Mouse (Mus musculus): ENCODE results near the gene Nat8f5. TPM values are rescaled to one million over a fixed set of nuclear protein-coding genes. Genes with fewer than 3 reads are reported as not detected.
"Not testable (repeated sequence)": the region's sequence is repeated elsewhere in the genome, so short reads cannot be mapped to it uniquely, and the experiment has no call there.

Gene Nat8f5
- polyA plus RNA-seq (2012; rRNA removed) = 29.0 and 32.2 TPM in 2 replicates

GRCm38 (mm10) chr6:85820837-85821236 is at the start of gene Nat8f5, which contains the start of gene Nat8f6:
Nat8f5 (minus strand) TSS chr6:85820972.
Nat8f6 (minus strand) TSS chr6:85820954.
- peak; percentile 81 for DNase-seq
- Histone ChIP-seq H3K36me3 (ENCODE audit: control insufficient read depth, insufficient read depth, low read length) (no peaks in the 10 kb centered on the region), H3K27me3 (replicated peaks; ENCODE audit: control insufficient read depth, insufficient read depth, low read length) (no peaks in the 10 kb centered on the region), H3K27ac (ENCODE audit: insufficient read depth, low read depth, low read length) (peak within 1 kb of the TSS; percentile 94), H3K4me3 (ENCODE audit: insufficient read depth, low read depth, low read length) (peak within 1 kb of the TSS; percentile 41), H3K4me1 (ENCODE audit: control insufficient read depth, insufficient read depth, low read length) (peaks cover 20% of the 10 kb centered on the region)
- WGBS = 69% methylated on average over 5 of the region's 5 CpGs
- TF ChIP-seq POLR2A (IDR thresholded peaks at IDR 0.05; ENCODE audit: low read depth, low read length) (no peak), CTCF (conservative IDR thresholded peaks at IDR 0.05; ENCODE audit: insufficient read depth, insufficient read length, low read depth, low read length) (no peak)

GRCm38 (mm10) chr6:85869006-85869405 is 48.2 kb upstream of the Nat8f5 start, which contains the start of gene Nat8f2:
Nat8f2 (minus strand) TSS chr6:85869158.
- peaks cover 20% of the 10 kb centered on the region for H3K4me1 ChIP-seq (ENCODE audit: control insufficient read depth, insufficient read depth, low read length)

GRCm38 (mm10) chr6:85867726-85868690 is 47.2 kb upstream of the Nat8f5 start:
- no peaks in the 10 kb centered on the region for H3K36me3 ChIP-seq (ENCODE audit: control insufficient read depth, insufficient read depth, low read length)
- H3K27ac ChIP-seq (ENCODE audit: insufficient read depth, low read depth, low read length) = peak overlapping the region; percentile 97
- no peak for TF ChIP-seq POLR2A (IDR thresholded peaks at IDR 0.05; ENCODE audit: low read depth, low read length)
- no peak for TF ChIP-seq CTCF (conservative IDR thresholded peaks at IDR 0.05; ENCODE audit: insufficient read depth, insufficient read length, low read depth, low read length)
- DNase-seq = peak; percentile 53
- WGBS = 66% methylated on average over 8 of the region's 8 CpGs
- H3K27me3 ChIP-seq (replicated peaks; ENCODE audit: control insufficient read depth, insufficient read depth, low read length) = no peaks in the 10 kb centered on the region
- peaks cover 20% of the 10 kb centered on the region for H3K4me1 ChIP-seq (ENCODE audit: control insufficient read depth, insufficient read depth, low read length)
- peak overlapping the region; percentile 24 for H3K4me3 ChIP-seq (ENCODE audit: insufficient read depth, low read depth, low read length)

More at GRCm38 (mm10) chr6:85869006-85869405, 48.2 kb upstream of the Nat8f5 start, which contains the start of gene Nat8f2:
- peak; percentile 91 for DNase-seq
- H3K27me3 ChIP-seq (replicated peaks; ENCODE audit: control insufficient read depth, insufficient read depth, low read length); H3K36me3 ChIP-seq (ENCODE audit: control insufficient read depth, insufficient read depth, low read length): not testable (repeated sequence)
- peak within 1 kb of the TSS; percentile 24 for H3K4me3 ChIP-seq (ENCODE audit: insufficient read depth, low read depth, low read length)
- H3K27ac ChIP-seq (ENCODE audit: insufficient read depth, low read depth, low read length) = peak within 1 kb of the TSS; percentile 97
- 17% methylated on average over 5 of the region's 5 CpGs for WGBS

- not testable (repeated sequence) for H3K36me3 ChIP-seq (ENCODE audit: control insufficient read depth, insufficient read depth, low read length); DNase-seq; H3K27ac ChIP-seq (ENCODE audit: insufficient read depth, low read depth, low read length); H3K4me3 ChIP-seq (ENCODE audit: insufficient read depth, low read depth, low read length); H3K27me3 ChIP-seq (replicated peaks; ENCODE audit: control insufficient read depth, insufficient read depth, low read length)
- 90% methylated on average over 1 of the region's 1 CpGs for WGBS
- peaks cover 23% of the 10 kb centered on the region for H3K4me1 ChIP-seq (ENCODE audit: control insufficient read depth, insufficient read depth, low read length)
Measured at GRCm38 (mm10) chr6:85866995-85867394, 46.2 kb upstream of the Nat8f5 start.

GRCm38 (mm10) chr6:85866166-85866565 is 45.4 kb upstream of the Nat8f5 start:
- not testable (repeated sequence) for H3K27ac ChIP-seq (ENCODE audit: insufficient read depth, low read depth, low read length); H3K27me3 ChIP-seq (replicated peaks; ENCODE audit: control insufficient read depth, insufficient read depth, low read length); H3K36me3 ChIP-seq (ENCODE audit: control insufficient read depth, insufficient read depth, low read length); DNase-seq; H3K4me3 ChIP-seq (ENCODE audit: insufficient read depth, low read depth, low read length)
- WGBS = 64% methylated on average over 3 of the region's 3 CpGs
- H3K4me1 ChIP-seq (ENCODE audit: control insufficient read depth, insufficient read depth, low read length) = peaks cover 23% of the 10 kb centered on the region

GRCm38 (mm10) chr6:85864900-85865639 is 44.3 kb upstream of the Nat8f5 start:
- H3K27ac ChIP-seq (ENCODE audit: insufficient read depth, low read depth, low read length); H3K36me3 ChIP-seq (ENCODE audit: control insufficient read depth, insufficient read depth, low read length); H3K4me3 ChIP-seq (ENCODE audit: insufficient read depth, low read depth, low read length); H3K27me3 ChIP-seq (replicated peaks; ENCODE audit: control insufficient read depth, insufficient read depth, low read length): not testable (repeated sequence)
- 66% methylated on average over 6 of the region's 7 CpGs for WGBS
- DNase-seq = peak; percentile 87
- peaks cover 23% of the 10 kb centered on the region for H3K4me1 ChIP-seq (ENCODE audit: control insufficient read depth, insufficient read depth, low read length)

- H3K36me3 ChIP-seq (ENCODE audit: control insufficient read depth, insufficient read depth, low read length) = no peaks in the 10 kb centered on the region
- H3K27me3 ChIP-seq (replicated peaks; ENCODE audit: control insufficient read depth, insufficient read depth, low read length) = no peaks in the 10 kb centered on the region
- no peak for TF ChIP-seq CTCF (conservative IDR thresholded peaks at IDR 0.05; ENCODE audit: insufficient read depth, insufficient read length, low read depth, low read length)
- TF ChIP-seq POLR2A (IDR thresholded peaks at IDR 0.05; ENCODE audit: low read depth, low read length) = no peak
- no peak for DNase-seq
- WGBS = 83% methylated on average over 2 of the region's 2 CpGs
- no peak overlapping the region for H3K4me3 ChIP-seq (ENCODE audit: insufficient read depth, low read depth, low read length)
- peaks cover 18% of the 10 kb centered on the region for H3K4me1 ChIP-seq (ENCODE audit: control insufficient read depth, insufficient read depth, low read length)
- no peak overlapping the region for H3K27ac ChIP-seq (ENCODE audit: insufficient read depth, low read depth, low read length)
Measured at GRCm38 (mm10) chr6:85863840-85864239, 43.1 kb upstream of the Nat8f5 start.

All from kidney, adult 2 months (tissue).